Mouse (Mus musculus): ENCODE measurements at regions not wholly inside any gene's neighbourhood (a gene's known extent, or its start where the extent isn't known, plus 50 kb on each side); places are given as distances from the start of the nearest gene placed in this dataset.

GRCm38 (mm10) chr4:25460127-25460526 is 178.5 kb upstream of the Ufl1 start:
- no peak for TF ChIP-seq CTCF (conservative IDR thresholded peaks at IDR 0.05 in 1 of 2, IDR thresholded peaks at IDR 0.05 in 1 of 2; ENCODE audit: low read depth in 2 of 2, low read length in 2 of 2)
- no peak for TF ChIP-seq EP300 (IDR thresholded peaks at IDR 0.05; ENCODE audit: low read length)
- TF ChIP-seq CHD2 (IDR thresholded peaks at IDR 0.05; ENCODE audit: low read length) = no peak
- TF ChIP-seq POLR2AphosphoS2 (IDR thresholded peaks at IDR 0.05; ENCODE audit: low read depth, low read length) = no peak
- no peak for TF ChIP-seq POLR2A (IDR thresholded peaks at IDR 0.05; ENCODE audit: low read depth, low read length)
- TF ChIP-seq TBP (conservative IDR thresholded peaks at IDR 0.05; ENCODE audit: low read depth, low read length) = no peak
- TF ChIP-seq ELF1 (IDR thresholded peaks at IDR 0.05; ENCODE audit: low read depth, low read length) = no peak
- no peak for TF ChIP-seq HCFC1 (IDR thresholded peaks at IDR 0.05; ENCODE audit: low read depth, low read length)
- no peak for TF ChIP-seq USF2 (conservative IDR thresholded peaks at IDR 0.05; ENCODE audit: low read depth, low read length)
- no peak for TF ChIP-seq ZMIZ1 (IDR thresholded peaks at IDR 0.05; ENCODE audit: low read depth, low read length)
- no peak for TF ChIP-seq ZC3H11A (IDR thresholded peaks at IDR 0.05; ENCODE audit: low read depth, low read length)
- TF ChIP-seq UBTF (IDR thresholded peaks at IDR 0.05; ENCODE audit: low read depth, low read length) = no peak
- no peak for TF ChIP-seq MAZ (IDR thresholded peaks at IDR 0.05; ENCODE audit: low read depth, low read length)

Measured in CH12.LX (cell line).